Mouse (Mus musculus) c-Kit-negative CD71-positive TER-119-positive erythroid progenitor cells, embryonic 14.5 days (primary cell): ENCODE measurements at regions not wholly inside any gene's neighbourhood (a gene's known extent, or its start where the extent isn't known, plus 50 kb on each side); places are given as distances from the start of the nearest gene placed in this dataset.

Source experiments
- DNase-seq: peaks from one replicate; pipeline ENCODE4 v3.0.0-alpha.2; 2013; ENCODE audit warnings: low read depth, low spot score

GRCm38 (mm10) chr10:19533846-19534245 is 57.9 kb upstream of the Ifngr1 start:
- no peak for DNase-seq
